Mouse (Mus musculus): ENCODE measurements around the gene Fsip1. TPM values are rescaled to one million over a fixed set of nuclear protein-coding genes. Genes with fewer than 3 reads are reported as not detected.

The Fsip1 gene
- polyA plus RNA-seq (2012; rRNA removed): 0.06 and 0.13 TPM in 2 replicates

- TF ChIP-seq CTCF (IDR thresholded peaks at IDR 0.05; ENCODE audit: extremely low read depth, insufficient read depth, insufficient read length, insufficient replicate concordance): no peak
- no peak for TF ChIP-seq POLR2A (IDR thresholded peaks at IDR 0.05; ENCODE audit: low read depth, low read length)
- Histone ChIP-seq H3K27me3 (ENCODE audit: control insufficient read depth, insufficient read depth, low read length) (no peaks in the 10 kb centered on the region), H3K36me3 (ENCODE audit: control insufficient read depth, insufficient read depth, low read length) (no peaks in the 10 kb centered on the region), H3K4me3 (ENCODE audit: extremely low read depth, insufficient read depth, insufficient read length) (peak within 1 kb of the TSS; percentile 70), H3K4me1 (ENCODE audit: control insufficient read depth, insufficient read depth, insufficient read length) (peaks cover 3% of the 10 kb centered on the region), H3K27ac (ENCODE audit: insufficient read depth, low read length) (no peak within 1 kb of the TSS)
- WGBS: 2% methylated on average over 25 of the region's 25 CpGs
- DNase-seq (ENCODE audit: low read depth in 1 of 2, low spot score in 2 of 2): peak; percentile 81 to 86
These were observed at the start of gene Fsip1 for GRCm38 (mm10) chr2:118256621-118257053. Fsip1 (minus strand) TSS chr2:118256966.

- 24% methylated on average over 3 of the region's 3 CpGs for WGBS
- TF ChIP-seq CTCF (IDR thresholded peaks at IDR 0.05; ENCODE audit: extremely low read depth, insufficient read depth, insufficient read length, insufficient replicate concordance) (no peak), POLR2A (IDR thresholded peaks at IDR 0.05; ENCODE audit: low read depth, low read length) (no peak)
- no peaks in the 10 kb centered on the region for H3K27me3 ChIP-seq (ENCODE audit: control insufficient read depth, insufficient read depth, low read length)
- no peak for DNase-seq (ENCODE audit: low read depth in 1 of 2, low spot score in 2 of 2)
- H3K4me3 ChIP-seq (ENCODE audit: extremely low read depth, insufficient read depth, insufficient read length): no peak overlapping the region
- no peak overlapping the region for H3K27ac ChIP-seq (ENCODE audit: insufficient read depth, low read length)
- H3K36me3 ChIP-seq (ENCODE audit: control insufficient read depth, insufficient read depth, low read length): no peaks in the 10 kb centered on the region
- no peaks in the 10 kb centered on the region for H3K4me1 ChIP-seq (ENCODE audit: control insufficient read depth, insufficient read depth, insufficient read length)
These were observed 49.7 kb upstream of the Fsip1 start for GRCm38 (mm10) chr2:118306522-118306895.

DNA sequence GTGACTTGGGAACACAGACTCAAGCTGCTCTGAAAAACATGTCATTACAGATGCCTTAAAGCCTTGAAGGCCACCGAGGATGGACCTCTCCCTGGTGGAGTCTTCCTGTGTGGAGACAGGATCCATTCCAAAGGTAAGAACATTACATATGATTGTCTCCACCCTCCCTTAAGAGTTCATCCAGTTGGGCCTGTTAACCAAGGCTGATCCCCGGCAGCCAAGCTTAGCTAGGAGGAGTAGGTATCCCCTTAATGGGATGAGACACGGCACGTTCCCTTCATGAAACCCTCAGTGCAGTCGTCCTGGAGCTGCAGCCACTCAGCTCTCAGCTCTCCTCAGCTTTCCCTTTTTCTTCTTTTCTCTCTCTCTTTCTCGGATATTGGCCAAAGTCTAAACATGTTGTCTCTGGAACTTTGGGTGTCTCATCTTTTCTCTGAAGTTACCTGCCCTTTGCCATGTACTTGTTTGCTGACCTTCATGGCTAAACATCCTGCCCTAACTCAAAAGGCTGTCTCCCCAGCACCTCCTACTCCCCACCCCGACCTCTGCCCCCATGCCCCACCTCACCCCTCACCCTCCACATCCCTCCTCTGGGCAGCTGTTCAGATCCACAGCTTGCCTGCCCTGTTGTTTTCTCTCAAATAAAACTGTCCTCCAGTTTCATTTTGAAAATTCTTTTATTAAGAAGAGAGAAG lies 49.2 kb upstream of the Fsip1 start:
- no peak for TF ChIP-seq POLR2A (IDR thresholded peaks at IDR 0.05; ENCODE audit: low read depth, low read length)
- TF ChIP-seq CTCF (IDR thresholded peaks at IDR 0.05; ENCODE audit: extremely low read depth, insufficient read depth, insufficient read length, insufficient replicate concordance): no peak
- DNase-seq (ENCODE audit: low read depth in 1 of 2, low spot score in 2 of 2): no peak
- Histone ChIP-seq H3K4me1 (ENCODE audit: control insufficient read depth, insufficient read depth, insufficient read length) (no peaks in the 10 kb centered on the region), H3K27me3 (ENCODE audit: control insufficient read depth, insufficient read depth, low read length) (no peaks in the 10 kb centered on the region), H3K36me3 (ENCODE audit: control insufficient read depth, insufficient read depth, low read length) (no peaks in the 10 kb centered on the region), H3K27ac (ENCODE audit: insufficient read depth, low read length) (no peak overlapping the region), H3K4me3 (ENCODE audit: extremely low read depth, insufficient read depth, insufficient read length) (no peak overlapping the region)
- 77% methylated on average over 7 of the region's 7 CpGs for WGBS

GRCm38 (mm10) chr2:118303456-118303855 lies 46.7 kb upstream of the Fsip1 start:
- no peak for DNase-seq (ENCODE audit: low read depth in 1 of 2, low spot score in 2 of 2)
- 83% methylated on average over 4 of the region's 4 CpGs for WGBS
- Histone ChIP-seq H3K27me3 (ENCODE audit: control insufficient read depth, insufficient read depth, low read length) (no peaks in the 10 kb centered on the region), H3K27ac (ENCODE audit: insufficient read depth, low read length) (no peak overlapping the region), H3K4me1 (ENCODE audit: control insufficient read depth, insufficient read depth, insufficient read length) (no peaks in the 10 kb centered on the region), H3K36me3 (ENCODE audit: control insufficient read depth, insufficient read depth, low read length) (no peaks in the 10 kb centered on the region), H3K4me3 (ENCODE audit: extremely low read depth, insufficient read depth, insufficient read length) (no peak overlapping the region)
- TF ChIP-seq CTCF (IDR thresholded peaks at IDR 0.05; ENCODE audit: extremely low read depth, insufficient read depth, insufficient read length, insufficient replicate concordance) (no peak), POLR2A (IDR thresholded peaks at IDR 0.05; ENCODE audit: low read depth, low read length) (no peak)

GRCm38 (mm10) chr2:118301656-118302055 lies 44.9 kb upstream of the Fsip1 start:
- Histone ChIP-seq H3K4me1 (ENCODE audit: control insufficient read depth, insufficient read depth, insufficient read length) (no peaks in the 10 kb centered on the region), H3K36me3 (ENCODE audit: control insufficient read depth, insufficient read depth, low read length) (no peaks in the 10 kb centered on the region), H3K27me3 (ENCODE audit: control insufficient read depth, insufficient read depth, low read length) (no peaks in the 10 kb centered on the region), H3K27ac (ENCODE audit: insufficient read depth, low read length) (no peak overlapping the region), H3K4me3 (ENCODE audit: extremely low read depth, insufficient read depth, insufficient read length) (no peak overlapping the region)
- 94% methylated on average over 2 of the region's 2 CpGs for WGBS
- TF ChIP-seq POLR2A (IDR thresholded peaks at IDR 0.05; ENCODE audit: low read depth, low read length) (no peak), CTCF (IDR thresholded peaks at IDR 0.05; ENCODE audit: extremely low read depth, insufficient read depth, insufficient read length, insufficient replicate concordance) (no peak)
- DNase-seq (ENCODE audit: low read depth in 1 of 2, low spot score in 2 of 2): no peak

- TF ChIP-seq POLR2A (IDR thresholded peaks at IDR 0.05; ENCODE audit: low read depth, low read length): no peak
- no peak for TF ChIP-seq CTCF (IDR thresholded peaks at IDR 0.05; ENCODE audit: extremely low read depth, insufficient read depth, insufficient read length, insufficient replicate concordance)
- Histone ChIP-seq H3K27me3 (ENCODE audit: control insufficient read depth, insufficient read depth, low read length) (no peaks in the 10 kb centered on the region), H3K27ac (ENCODE audit: insufficient read depth, low read length) (no peak overlapping the region), H3K36me3 (ENCODE audit: control insufficient read depth, insufficient read depth, low read length) (no peaks in the 10 kb centered on the region), H3K4me3 (ENCODE audit: extremely low read depth, insufficient read depth, insufficient read length) (no peak overlapping the region), H3K4me1 (ENCODE audit: control insufficient read depth, insufficient read depth, insufficient read length) (no peaks in the 10 kb centered on the region)
- DNase-seq (ENCODE audit: low read depth in 1 of 2, low spot score in 2 of 2): no peak
- WGBS: 87% methylated on average over 8 of the region's 8 CpGs
These were observed 44.3 kb upstream of the Fsip1 start for GRCm38 (mm10) chr2:118301041-118301545.

DNA sequence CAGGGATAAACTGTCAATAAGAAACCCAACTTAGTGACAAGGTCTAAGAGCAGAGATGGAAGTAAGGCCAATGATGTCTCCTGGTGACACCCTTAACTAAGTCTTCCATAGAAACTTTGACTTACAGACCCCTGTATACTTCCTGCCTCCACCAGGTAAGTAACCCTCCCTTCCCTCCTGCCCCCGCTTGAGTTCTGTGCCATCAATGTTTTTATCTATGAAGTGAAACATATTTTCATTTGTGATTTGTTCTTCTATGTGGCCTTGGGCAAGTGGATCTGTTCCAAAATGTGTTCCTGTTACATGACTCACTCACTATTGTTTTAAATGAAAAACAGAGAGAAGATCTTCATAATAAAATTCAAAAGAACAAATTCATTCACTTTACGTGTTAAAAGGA lies 43.2 kb upstream of the Fsip1 start:
- H3K27me3 ChIP-seq (ENCODE audit: control insufficient read depth, insufficient read depth, low read length): no peaks in the 10 kb centered on the region
- 81% methylated on average over 2 of the region's 2 CpGs for WGBS
- H3K27ac ChIP-seq (ENCODE audit: insufficient read depth, low read length): no peak overlapping the region
- TF ChIP-seq POLR2A (IDR thresholded peaks at IDR 0.05; ENCODE audit: low read depth, low read length) (no peak), CTCF (IDR thresholded peaks at IDR 0.05; ENCODE audit: extremely low read depth, insufficient read depth, insufficient read length, insufficient replicate concordance) (no peak)
- H3K36me3 ChIP-seq (ENCODE audit: control insufficient read depth, insufficient read depth, low read length): no peaks in the 10 kb centered on the region
- H3K4me3 ChIP-seq (ENCODE audit: extremely low read depth, insufficient read depth, insufficient read length): no peak overlapping the region
- no peaks in the 10 kb centered on the region for H3K4me1 ChIP-seq (ENCODE audit: control insufficient read depth, insufficient read depth, insufficient read length)
- no peak for DNase-seq (ENCODE audit: low read depth in 1 of 2, low spot score in 2 of 2)
